Mouse (Mus musculus) heart, embryonic 15.5 days (tissue): ENCODE data around the gene Il34. TPM values are rescaled to one million over a fixed set of nuclear protein-coding genes. Genes with fewer than 3 reads are reported as not detected.
A peak's percentile ranks its signal among the peaks of the same experiment; 100 is the strongest.
"Not testable (repeated sequence)": the region's sequence is repeated elsewhere in the genome, so short reads cannot be mapped to it uniquely, and the experiment has no call there.

Source experiments
- ATAC-seq: fragments of 200-750 bp; cut with Nextera tagmentation; replicated peaks from 2 replicates; pipeline ENCODE4 v1.8.0; 2017; ENCODE audit warnings: low read depth, moderate TSS enrichment; ENCODE audit not compliant: insufficient number of reproducible peaks, insufficient read depth, low FRiP score
- H3K27ac ChIP-seq: fragments of 300-500 bp; sonication (generic); 2 replicates; pipeline ENCODE4 v1.5.1; 2015; ENCODE audit warnings: mild to moderate bottlenecking, inconsistent platforms
- H3K27me3 ChIP-seq: fragments of 300-500 bp; sonication (generic); 2 replicates; pipeline ENCODE4 v1.6.1; 2015; ENCODE audit warnings: inconsistent platforms
- H3K36me3 ChIP-seq: fragments of 300-500 bp; sonication (generic); 2 replicates; pipeline ENCODE4 v1.6.1; 2015; ENCODE audit warnings: mild to moderate bottlenecking, inconsistent platforms
- H3K4me1 ChIP-seq: fragments of 300-500 bp; sonication (generic); replicated peaks from 2 replicates; pipeline ENCODE4 v1.6.1; 2015; ENCODE audit warnings: inconsistent platforms
- H3K4me2 ChIP-seq: fragments of 300-500 bp; sonication (generic); 2 replicates; pipeline ENCODE4 v1.6.1; 2015; ENCODE audit warnings: inconsistent platforms, mild to moderate bottlenecking, moderate library complexity
- H3K4me3 ChIP-seq: fragments of 300-500 bp; sonication (generic); 2 replicates; pipeline ENCODE4 v1.5.1; 2015; ENCODE audit warnings: mild to moderate bottlenecking, inconsistent platforms
- H3K9ac ChIP-seq: fragments of 300-500 bp; sonication (generic); 2 replicates; pipeline ENCODE4 v1.6.1; 2015; ENCODE audit warnings: mild to moderate bottlenecking, inconsistent platforms
- H3K9me3 ChIP-seq: fragments of 300-500 bp; sonication (generic); replicated peaks from 2 replicates; pipeline ENCODE4 v1.6.1; 2016; ENCODE audit warnings: inconsistent platforms
- WGBS: fragments of 180-500 bp; shearing (Covaris S2); methylation state at CpG from one replicate; pipeline ENCODE4 v1.1.7; 2015; ENCODE audit warnings: mixed read lengths; 5-methylcytosine and 5-hydroxymethylcytosine counted together
- polyA plus RNA-seq: library from polyadenylated mRNA; unstranded; fragments of >200 nt; fragmentation: Nextera tagmentation; extraction: Ambion mirVana; gene quantifications from 2 replicates; pipeline ENCODE4 v1.2.1, GENCODE M21; 2015

The Il34 gene
- polyA plus RNA-seq, 1 experiment from 2014 or later = 0.94 TPM

- Histone ChIP-seq H3K27me3 (no peaks in the 10 kb centered on the region), H3K4me3 (no peak overlapping the region), H3K9ac (no peak overlapping the region), H3K4me2 (peak overlapping the region; percentile 15; the same call in 1 of the 2 replicates), H3K27ac (no peak overlapping the region), H3K4me1 (peaks cover 18% of the 10 kb centered on the region), H3K9me3 (no peaks in the 10 kb centered on the region), H3K36me3 (no peaks in the 10 kb centered on the region)
- WGBS = 51% methylated on average over 11 of the region's 11 CpGs
- no peak; the same call in 1 of the 2 replicates for ATAC-seq
Measured at GRCm38 (mm10) chr8:110792574-110793200, 13.0 kb downstream of the Il34 start.

- Histone ChIP-seq H3K9me3 (no peaks in the 10 kb centered on the region), H3K4me3 (no peak overlapping the region), H3K9ac (no peak overlapping the region), H3K4me1 (peaks cover 18% of the 10 kb centered on the region), H3K27ac (no peak overlapping the region), H3K27me3 (no peaks in the 10 kb centered on the region), H3K36me3 (no peaks in the 10 kb centered on the region), H3K4me2 (no peak overlapping the region)
- ATAC-seq = no peak
- 57% methylated on average over 10 of the region's 10 CpGs for WGBS
Measured at GRCm38 (mm10) chr8:110791164-110791563, 14.6 kb downstream of the Il34 start.

- Histone ChIP-seq H3K27ac (0 out of 2 replicates have a peak overlapping the region, but pooled peaks have one; percentile 10), H3K9me3 (no peaks in the 10 kb centered on the region)
Measured at GRCm38 (mm10) chr8:110790270-110790669, 15.5 kb downstream of the Il34 start.

GRCm38 (mm10) chr8:110789571-110789970, 16.2 kb downstream of the Il34 start:
- Histone ChIP-seq H3K36me3 (no peaks in the 10 kb centered on the region), H3K27me3 (no peaks in the 10 kb centered on the region), H3K4me2 (no peak overlapping the region), H3K9ac (no peak overlapping the region), H3K27ac (peak overlapping the region; percentile 21; the same call in 1 of the 2 replicates), H3K4me1 (peaks cover 18% of the 10 kb centered on the region), H3K9me3 (no peaks in the 10 kb centered on the region), H3K4me3 (no peak overlapping the region)
- ATAC-seq = no peak
- 47% methylated on average over 12 of the region's 12 CpGs for whole genome bisulfite sequencing

More at GRCm38 (mm10) chr8:110790270-110790669, 15.5 kb downstream of the Il34 start:
- H3K36me3 ChIP-seq = no peaks in the 10 kb centered on the region
- whole genome bisulfite sequencing = 46% methylated on average over 6 of the region's 6 CpGs
- H3K27me3 ChIP-seq = no peaks in the 10 kb centered on the region
- no peak overlapping the region for H3K9ac ChIP-seq
- H3K4me1 ChIP-seq = peaks cover 18% of the 10 kb centered on the region
- no peak overlapping the region for H3K4me2 ChIP-seq
- no peak for ATAC-seq
- H3K4me3 ChIP-seq = no peak overlapping the region

- Histone ChIP-seq H3K9me3 (no peaks in the 10 kb centered on the region), H3K9ac (no peak overlapping the region), H3K27ac (no peak overlapping the region)
Measured at GRCm38 (mm10) chr8:110788981-110789380, 16.7 kb downstream of the Il34 start.

GRCm38 (mm10) chr8:110787411-110787954, 18.2 kb downstream of the Il34 start:
- Histone ChIP-seq H3K9me3 (no peaks in the 10 kb centered on the region), H3K36me3 (no peaks in the 10 kb centered on the region), H3K9ac (no peak overlapping the region), H3K4me3 (no peak overlapping the region), H3K4me1 (peaks cover 10% of the 10 kb centered on the region), H3K27me3 (no peaks in the 10 kb centered on the region), H3K27ac (no peak overlapping the region), H3K4me2 (no peak overlapping the region)
- WGBS = 80% methylated on average over 9 of the region's 9 CpGs
- ATAC-seq = no peak

More at GRCm38 (mm10) chr8:110788981-110789380, 16.7 kb downstream of the Il34 start:
- Histone ChIP-seq H3K27me3 (no peaks in the 10 kb centered on the region), H3K4me1 (peaks cover 18% of the 10 kb centered on the region), H3K4me3 (no peak overlapping the region), H3K36me3 (no peaks in the 10 kb centered on the region), H3K4me2 (no peak overlapping the region)
- no peak for ATAC-seq
- WGBS = 52% methylated on average over 12 of the region's 12 CpGs

DNA sequence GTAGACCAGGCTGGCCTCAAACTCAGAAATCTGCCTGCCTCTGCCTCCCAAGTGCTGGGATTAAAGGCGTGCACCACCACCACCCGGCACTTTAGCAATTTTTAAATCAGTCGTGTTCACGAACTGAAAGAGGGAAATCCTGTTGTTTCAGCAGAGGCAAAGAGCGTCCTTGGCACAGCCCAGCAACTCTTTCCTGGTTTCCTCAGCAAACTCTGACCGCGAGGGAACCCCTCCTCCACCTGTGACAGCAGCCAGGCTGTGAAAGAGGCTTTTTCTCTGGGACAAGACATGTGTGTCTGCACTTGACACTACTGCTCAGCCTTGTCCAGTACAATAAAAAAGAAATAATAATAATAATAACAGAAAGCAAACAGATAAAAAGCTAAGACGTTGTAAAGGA, 18.8 kb downstream of the Il34 start:
- Histone ChIP-seq H3K27ac (no peak overlapping the region), H3K4me1 (peaks cover 9% of the 10 kb centered on the region), H3K4me2 (no peak overlapping the region), H3K4me3 (no peak overlapping the region), H3K36me3 (no peaks in the 10 kb centered on the region), H3K27me3 (no peaks in the 10 kb centered on the region), H3K9me3 (no peaks in the 10 kb centered on the region), H3K9ac (no peak overlapping the region)
- ATAC-seq = no peak
- WGBS = 69% methylated on average over 8 of the region's 8 CpGs

GRCm38 (mm10) chr8:110786501-110786900, 19.2 kb downstream of the Il34 start:
- 69% methylated on average over 7 of the region's 7 CpGs for WGBS
- H3K9me3 ChIP-seq, H3K27me3 ChIP-seq, H3K36me3 ChIP-seq, ATAC-seq, H3K9ac ChIP-seq, H3K4me2 ChIP-seq, H3K4me1 ChIP-seq, H3K4me3 ChIP-seq, H3K27ac ChIP-seq: not testable (repeated sequence)

DNA sequence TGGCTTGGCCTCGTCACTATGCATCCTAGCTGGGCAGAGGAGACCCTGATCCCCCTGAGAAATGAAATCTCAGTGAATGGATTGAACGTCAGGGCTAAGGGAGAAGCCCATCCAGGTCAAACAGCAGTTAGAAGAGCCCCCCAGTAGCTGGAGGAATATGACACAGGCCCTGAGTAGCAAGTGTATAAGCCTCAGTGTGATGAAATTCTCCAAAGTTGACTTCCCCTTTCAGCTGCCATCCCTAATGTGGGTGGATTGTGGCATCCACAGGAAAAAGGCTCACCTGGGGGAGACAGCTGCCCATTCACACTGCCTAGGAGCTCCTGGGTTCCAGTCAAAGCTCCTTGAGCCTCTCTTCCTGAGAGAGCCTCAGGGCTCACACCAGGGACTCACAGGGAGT, 20.4 kb downstream of the Il34 start:
- H3K4me1 ChIP-seq = peaks cover 5% of the 10 kb centered on the region
- no peak overlapping the region for H3K4me3 ChIP-seq
- no peak overlapping the region for H3K9ac ChIP-seq
- no peak overlapping the region for H3K4me2 ChIP-seq
- 82% methylated on average over 2 of the region's 2 CpGs for WGBS
- ATAC-seq = no peak
- H3K36me3 ChIP-seq = no peaks in the 10 kb centered on the region
- H3K27me3 ChIP-seq = no peaks in the 10 kb centered on the region
- no peaks in the 10 kb centered on the region for H3K9me3 ChIP-seq
- H3K27ac ChIP-seq = no peak overlapping the region

DNA sequence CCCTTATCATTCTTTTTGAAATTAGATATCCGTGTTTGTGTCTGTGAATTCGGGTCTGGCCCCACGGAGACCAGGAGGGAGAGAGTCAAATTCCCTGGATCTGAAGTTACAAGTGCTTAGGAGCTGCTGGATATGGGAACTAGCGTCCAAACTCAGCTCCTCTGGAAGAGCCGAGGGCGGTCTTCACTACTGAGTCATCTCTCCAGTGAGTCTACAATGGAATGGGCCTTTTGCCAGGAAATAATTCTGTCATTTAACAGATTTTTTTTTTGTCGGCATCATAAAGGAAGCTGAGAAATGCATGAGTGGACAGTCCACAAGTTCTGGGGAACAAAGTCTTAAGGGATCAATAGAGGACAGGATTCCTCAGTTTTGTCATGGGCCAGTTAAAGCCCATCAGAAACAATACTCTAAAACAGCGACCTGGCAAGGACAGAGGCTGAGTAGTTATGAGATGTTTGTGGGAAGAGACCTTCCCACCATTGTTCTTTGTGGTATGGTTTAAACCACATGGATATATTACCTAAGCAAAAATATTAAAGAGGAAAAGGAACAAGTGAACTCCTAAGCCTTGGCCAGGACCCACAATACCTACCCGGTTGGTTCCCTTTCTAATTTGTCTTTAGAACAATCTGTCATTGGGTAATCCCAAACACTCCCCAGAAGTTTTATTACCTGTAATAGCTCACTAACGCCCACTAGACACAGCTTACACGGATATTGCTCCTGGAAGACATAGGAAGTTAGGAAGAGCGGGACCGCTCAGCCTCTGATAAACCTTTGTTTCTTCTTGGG, 25.6 kb downstream of the Il34 start:
- Histone ChIP-seq H3K36me3 (no peaks in the 10 kb centered on the region), H3K4me2 (no peak overlapping the region), H3K4me1 (0 out of 2 replicates have a peak, but pooled peaks cover 2% of the 10 kb centered on the region), H3K4me3 (no peak overlapping the region), H3K9ac (no peak overlapping the region), H3K27me3 (no peaks in the 10 kb centered on the region), H3K27ac (no peak overlapping the region), H3K9me3 (no peaks in the 10 kb centered on the region)
- WGBS = 62% methylated on average over 13 of the region's 13 CpGs
- ATAC-seq = no peak

DNA sequence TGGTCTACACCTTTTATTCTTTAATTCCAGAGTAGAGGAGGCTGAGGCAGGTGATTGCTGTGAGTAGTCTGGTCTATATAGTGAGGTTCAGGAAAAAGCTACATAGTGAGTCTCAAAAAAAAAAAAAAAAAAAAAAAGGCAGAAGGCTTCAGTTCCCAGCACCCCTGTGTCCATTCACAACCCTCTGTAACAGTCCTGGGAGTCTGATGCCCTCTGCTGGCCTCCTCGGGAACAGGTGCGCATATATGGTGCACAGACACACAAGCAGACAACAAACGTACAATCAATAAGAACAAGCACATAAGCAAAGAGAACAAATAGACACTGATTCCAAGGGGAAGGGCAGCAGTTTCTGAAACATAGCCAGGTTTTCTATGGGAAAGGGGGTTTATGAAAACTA, 29.4 kb downstream of the Il34 start:
- no peaks in the 10 kb centered on the region for H3K27me3 ChIP-seq
- ATAC-seq = no peak
- peaks cover 8% of the 10 kb centered on the region; the same call in 1 of the 2 replicates for H3K4me1 ChIP-seq
- H3K4me2 ChIP-seq = no peak overlapping the region
- H3K27ac ChIP-seq = no peak overlapping the region
- H3K9me3 ChIP-seq = no peaks in the 10 kb centered on the region
- H3K4me3 ChIP-seq = no peak overlapping the region
- no peak overlapping the region for H3K9ac ChIP-seq
- H3K36me3 ChIP-seq = no peaks in the 10 kb centered on the region
- whole genome bisulfite sequencing = 93% methylated on average over 3 of the region's 3 CpGs
